Mouse (Mus musculus): ENCODE data around the gene Sirt4. TPM values are rescaled to one million over a fixed set of nuclear protein-coding genes. Genes with fewer than 3 reads are reported as not detected.
"Not testable (repeated sequence)": the region's sequence is repeated elsewhere in the genome, so short reads cannot be mapped to it uniquely, and the experiment has no call there.

Gene Sirt4
- polyA plus RNA-seq, 1 experiment from 2014 or later, result 16.2 TPM

- Histone ChIP-seq H3K9me3 (ENCODE audit: control insufficient read depth, low read length) (no peaks in the 10 kb centered on the region), H3K27ac (ENCODE audit: low read depth, low read length) (no peak overlapping the region), H3K9ac (ENCODE audit: low read length) (no peak overlapping the region), H3K36me3 (ENCODE audit: control insufficient read depth, insufficient read depth, low read length) (no peaks in the 10 kb centered on the region), H3K4me2 (no peak overlapping the region), H3K4me3 (ENCODE audit: low read depth, low read length) (no peak overlapping the region), H3K4me1 (ENCODE audit: control insufficient read depth, insufficient read depth, low read length) (peaks cover 12% of the 10 kb centered on the region; the same call in 1 of the 2 replicates), H3K27me3 (ENCODE audit: control insufficient read depth, insufficient read depth, low read length) (no peaks in the 10 kb centered on the region)
- ATAC-seq (ENCODE audit: low FRiP score) (no peak), DNase-seq (ENCODE audit: low spot score, missing footprints) (no peak)
- WGBS, result 94% methylated on average over 4 of the region's 4 CpGs
Observed at GRCm38 (mm10) chr5:115525416-115525815, 40.9 kb upstream of the Sirt4 start.

GRCm38 (mm10) chr5:115524471-115524870 lies 39.9 kb upstream of the Sirt4 start:
- Histone ChIP-seq H3K36me3 (ENCODE audit: control insufficient read depth, insufficient read depth, low read length) (no peaks in the 10 kb centered on the region), H3K9ac (ENCODE audit: low read length) (no peak overlapping the region), H3K4me1 (ENCODE audit: control insufficient read depth, insufficient read depth, low read length) (peaks cover 12% of the 10 kb centered on the region; the same call in 1 of the 2 replicates), H3K27ac (ENCODE audit: low read depth, low read length) (no peak overlapping the region), H3K4me2 (no peak overlapping the region), H3K4me3 (ENCODE audit: low read depth, low read length) (no peak overlapping the region), H3K27me3 (ENCODE audit: control insufficient read depth, insufficient read depth, low read length) (no peaks in the 10 kb centered on the region), H3K9me3 (ENCODE audit: control insufficient read depth, low read length) (no peaks in the 10 kb centered on the region)
- WGBS, result 55% methylated on average over 12 of the region's 12 CpGs
- ATAC-seq (ENCODE audit: low FRiP score), result no peak
- DNase-seq (ENCODE audit: low spot score, missing footprints), result no peak

- no peak overlapping the region for H3K4me3 ChIP-seq (ENCODE audit: low read depth, low read length)
- H3K9ac ChIP-seq (ENCODE audit: low read length), result no peak overlapping the region
- 5% methylated on average over 15 of the region's 15 CpGs for WGBS
- no peak overlapping the region for H3K27ac ChIP-seq (ENCODE audit: low read depth, low read length)
- H3K9me3 ChIP-seq (ENCODE audit: control insufficient read depth, low read length), result no peaks in the 10 kb centered on the region
- no peaks in the 10 kb centered on the region for H3K27me3 ChIP-seq (ENCODE audit: control insufficient read depth, insufficient read depth, low read length)
- DNase-seq (ENCODE audit: low spot score, missing footprints), result no peak
- H3K4me1 ChIP-seq (ENCODE audit: control insufficient read depth, insufficient read depth, low read length), result peaks cover 12% of the 10 kb centered on the region; the same call in 1 of the 2 replicates
- no peak overlapping the region for H3K4me2 ChIP-seq
- no peaks in the 10 kb centered on the region for H3K36me3 ChIP-seq (ENCODE audit: control insufficient read depth, insufficient read depth, low read length)
- ATAC-seq (ENCODE audit: low FRiP score), result peak; percentile 52
Observed at GRCm38 (mm10) chr5:115523971-115524370, 39.4 kb upstream of the Sirt4 start.

- Histone ChIP-seq H3K36me3 (ENCODE audit: control insufficient read depth, insufficient read depth, low read length) (no peaks in the 10 kb centered on the region), H3K27me3 (ENCODE audit: control insufficient read depth, insufficient read depth, low read length) (no peaks in the 10 kb centered on the region), H3K9me3 (ENCODE audit: control insufficient read depth, low read length) (no peaks in the 10 kb centered on the region), H3K4me3 (ENCODE audit: low read depth, low read length) (no peak overlapping the region), H3K27ac (ENCODE audit: low read depth, low read length) (no peak overlapping the region), H3K4me2 (no peak overlapping the region), H3K9ac (ENCODE audit: low read length) (no peak overlapping the region), H3K4me1 (ENCODE audit: control insufficient read depth, insufficient read depth, low read length) (peaks cover 12% of the 10 kb centered on the region; the same call in 1 of the 2 replicates)
- WGBS, result 82% methylated on average over 15 of the region's 15 CpGs
- no peak for ATAC-seq (ENCODE audit: low FRiP score)
- DNase-seq (ENCODE audit: low spot score, missing footprints), result peak; percentile 79
Observed at GRCm38 (mm10) chr5:115522981-115523499, 38.5 kb upstream of the Sirt4 start.

- Histone ChIP-seq H3K27me3 (ENCODE audit: control insufficient read depth, insufficient read depth, low read length) (no peaks in the 10 kb centered on the region), H3K9ac (ENCODE audit: low read length) (no peak overlapping the region), H3K4me3 (ENCODE audit: low read depth, low read length) (no peak overlapping the region), H3K4me1 (ENCODE audit: control insufficient read depth, insufficient read depth, low read length) (peaks cover 12% of the 10 kb centered on the region; the same call in 1 of the 2 replicates), H3K9me3 (ENCODE audit: control insufficient read depth, low read length) (no peaks in the 10 kb centered on the region), H3K27ac (ENCODE audit: low read depth, low read length) (no peak overlapping the region), H3K36me3 (ENCODE audit: control insufficient read depth, insufficient read depth, low read length) (no peaks in the 10 kb centered on the region), H3K4me2 (no peak overlapping the region)
- peak; percentile 71 for DNase-seq (ENCODE audit: low spot score, missing footprints)
- WGBS, result 87% methylated on average over 4 of the region's 4 CpGs
- ATAC-seq (ENCODE audit: low FRiP score), result no peak
Observed at GRCm38 (mm10) chr5:115522531-115522930, 38.0 kb upstream of the Sirt4 start.

- Histone ChIP-seq H3K36me3 (ENCODE audit: control insufficient read depth, insufficient read depth, low read length) (no peaks in the 10 kb centered on the region), H3K9me3 (ENCODE audit: control insufficient read depth, low read length) (no peaks in the 10 kb centered on the region), H3K9ac (ENCODE audit: low read length) (no peak overlapping the region), H3K4me1 (ENCODE audit: control insufficient read depth, insufficient read depth, low read length) (peaks cover 12% of the 10 kb centered on the region; the same call in 1 of the 2 replicates), H3K4me3 (ENCODE audit: low read depth, low read length) (no peak overlapping the region), H3K27ac (ENCODE audit: low read depth, low read length) (no peak overlapping the region), H3K27me3 (ENCODE audit: control insufficient read depth, insufficient read depth, low read length) (no peaks in the 10 kb centered on the region), H3K4me2 (no peak overlapping the region)
- WGBS, result 75% methylated on average over 21 of the region's 21 CpGs
- DNase-seq (ENCODE audit: low spot score, missing footprints), result peak; percentile 73
- ATAC-seq (ENCODE audit: low FRiP score), result no peak
Observed at GRCm38 (mm10) chr5:115521553-115522461, 37.3 kb upstream of the Sirt4 start.

GRCm38 (mm10) chr5:115520325-115520869 lies 35.9 kb upstream of the Sirt4 start:
- no peak for ATAC-seq (ENCODE audit: low FRiP score)
- peak; percentile 51 for DNase-seq (ENCODE audit: low spot score, missing footprints)
- Histone ChIP-seq H3K36me3 (ENCODE audit: control insufficient read depth, insufficient read depth, low read length) (no peaks in the 10 kb centered on the region), H3K9me3 (ENCODE audit: control insufficient read depth, low read length) (no peaks in the 10 kb centered on the region), H3K27me3 (ENCODE audit: control insufficient read depth, insufficient read depth, low read length) (no peaks in the 10 kb centered on the region), H3K4me1 (ENCODE audit: control insufficient read depth, insufficient read depth, low read length) (peaks cover 12% of the 10 kb centered on the region; the same call in 1 of the 2 replicates), H3K9ac (ENCODE audit: low read length) (no peak overlapping the region), H3K27ac (ENCODE audit: low read depth, low read length) (no peak overlapping the region), H3K4me2 (no peak overlapping the region), H3K4me3 (ENCODE audit: low read depth, low read length) (no peak overlapping the region)
- WGBS, result 74% methylated on average over 21 of the region's 21 CpGs

GRCm38 (mm10) chr5:115518214-115518613 lies 33.7 kb upstream of the Sirt4 start:
- H3K9me3 ChIP-seq (ENCODE audit: control insufficient read depth, low read length); H3K9ac ChIP-seq (ENCODE audit: low read length); H3K4me1 ChIP-seq (ENCODE audit: control insufficient read depth, insufficient read depth, low read length); H3K4me3 ChIP-seq (ENCODE audit: low read depth, low read length); H3K27me3 ChIP-seq (ENCODE audit: control insufficient read depth, insufficient read depth, low read length); ATAC-seq (ENCODE audit: low FRiP score); H3K4me2 ChIP-seq; H3K36me3 ChIP-seq (ENCODE audit: control insufficient read depth, insufficient read depth, low read length); H3K27ac ChIP-seq (ENCODE audit: low read depth, low read length): not testable (repeated sequence)
- DNase-seq (ENCODE audit: low spot score, missing footprints), result peak; percentile 31
- 93% methylated on average over 7 of the region's 8 CpGs for WGBS

GRCm38 (mm10) chr5:115517501-115517900 lies 33.0 kb upstream of the Sirt4 start:
- Histone ChIP-seq H3K36me3 (ENCODE audit: control insufficient read depth, insufficient read depth, low read length) (no peaks in the 10 kb centered on the region), H3K4me2 (no peak overlapping the region), H3K9ac (ENCODE audit: low read length) (no peak overlapping the region), H3K27me3 (ENCODE audit: control insufficient read depth, insufficient read depth, low read length) (no peaks in the 10 kb centered on the region), H3K27ac (ENCODE audit: low read depth, low read length) (no peak overlapping the region), H3K9me3 (ENCODE audit: control insufficient read depth, low read length) (no peaks in the 10 kb centered on the region), H3K4me3 (ENCODE audit: low read depth, low read length) (no peak overlapping the region), H3K4me1 (ENCODE audit: control insufficient read depth, insufficient read depth, low read length) (0 out of 2 replicates have a peak, but pooled peaks cover 2% of the 10 kb centered on the region)
- WGBS, result 95% methylated on average over 9 of the region's 9 CpGs
- no peak for ATAC-seq (ENCODE audit: low FRiP score)
- peak; percentile 54 for DNase-seq (ENCODE audit: low spot score, missing footprints)
